Mouse (Mus musculus) forebrain, embryonic 16.5 days (tissue): ENCODE measurements around the gene Lck. TPM values are rescaled to one million over a fixed set of nuclear protein-coding genes. Genes with fewer than 3 reads are reported as not detected.

Experiments used
- ATAC-seq: fragments of 200-750 bp; cut with Nextera tagmentation; 2 replicates; pipeline ENCODE4 v1.8.0; 2017; ENCODE audit warnings: mild to moderate bottlenecking, moderate library complexity
- H3K27ac ChIP-seq: fragments of 300-500 bp; sonication (generic); 2 replicates; pipeline ENCODE4 v1.5.1; 2014; ENCODE audit warnings: low read length, control low read depth
- H3K27me3 ChIP-seq: fragments of 300-500 bp; sonication (generic); replicated peaks from 2 replicates; pipeline ENCODE4 v1.6.1; 2014; ENCODE audit warnings: low read length; ENCODE audit not compliant: control insufficient read depth, insufficient read depth
- H3K36me3 ChIP-seq: fragments of 300-500 bp; sonication (generic); 2 replicates; pipeline ENCODE4 v1.6.1; 2014; ENCODE audit not compliant: control insufficient read depth, insufficient read depth
- H3K4me1 ChIP-seq: fragments of 300-500 bp; sonication (generic); replicated peaks from 2 replicates; pipeline ENCODE4 v1.6.1; 2014; ENCODE audit warnings: low read length; ENCODE audit not compliant: control insufficient read depth, insufficient read depth
- H3K4me2 ChIP-seq: fragments of 300-500 bp; sonication (generic); 2 replicates; pipeline ENCODE4 v1.6.1; 2014; ENCODE audit warnings: mild to moderate bottlenecking, low read length, control low read depth
- H3K4me3 ChIP-seq: fragments of 300-500 bp; sonication (generic); replicated peaks from 2 replicates; pipeline ENCODE4 v1.5.1; 2014; ENCODE audit warnings: mild to moderate bottlenecking, low read length, control low read depth
- H3K9ac ChIP-seq: fragments of 300-500 bp; sonication (generic); replicated peaks from 2 replicates; pipeline ENCODE4 v1.6.1; 2014; ENCODE audit warnings: low read depth, low read length, control low read depth
- H3K9me3 ChIP-seq: fragments of 300-500 bp; sonication (generic); 2 replicates; pipeline ENCODE4 v1.6.1; 2016; ENCODE audit warnings: low read length; ENCODE audit not compliant: control insufficient read depth
- WGBS: fragments of 180-500 bp; shearing (Covaris S2); extraction: QIAGEN DNeasy Blood & Tissue Kit; methylation state at CpG from one replicate; pipeline ENCODE4 v1.1.7; 2014; 5-methylcytosine and 5-hydroxymethylcytosine counted together
- polyA plus RNA-seq: library from polyadenylated mRNA; unstranded; fragments of >200 nt; fragmentation: Nextera tagmentation; extraction: Ambion mirVana; gene quantifications from 2 replicates; pipeline ENCODE4 v1.2.1, GENCODE M21; 2015

Gene Lck
- 7.6 and 11.1 TPM in 2 replicates for polyA plus RNA-seq

GRCm38 (mm10) chr4:129573430-129573829, at the start of gene Lck:
Gene Lck, minus strand, starts transcription at chr4:129573641.
- Histone ChIP-seq H3K4me1 (peaks cover 7% of the 10 kb centered on the region), H3K9me3 (no peaks in the 10 kb centered on the region), H3K27me3 (no peaks in the 10 kb centered on the region), H3K9ac (no peak within 1 kb of the TSS), H3K36me3 (no peaks in the 10 kb centered on the region), H3K27ac (no peak within 1 kb of the TSS), H3K4me3 (no peak within 1 kb of the TSS), H3K4me2 (no peak within 1 kb of the TSS)
- WGBS = 91% methylated on average over 8 of the region's 8 CpGs
- ATAC-seq = no peak

GRCm38 (mm10) chr4:129622803-129623535, 49.5 kb upstream of the Lck start:
- Histone ChIP-seq H3K27ac (peak overlapping the region; percentile 95), H3K4me2 (peak overlapping the region; percentile 79), H3K9me3 (no peaks in the 10 kb centered on the region), H3K9ac (peak overlapping the region; percentile 72), H3K4me3 (peak overlapping the region; percentile 62), H3K27me3 (no peaks in the 10 kb centered on the region), H3K4me1 (peaks cover 45% of the 10 kb centered on the region), H3K36me3 (peaks cover 11% of the 10 kb centered on the region; the same call in 1 of the 2 replicates)
- 20% methylated on average over 8 of the region's 8 CpGs for WGBS
- ATAC-seq = no peak

- no peak for ATAC-seq
- no peaks in the 10 kb centered on the region for H3K27me3 ChIP-seq
- H3K4me2 ChIP-seq = peak overlapping the region; percentile 79
- no peaks in the 10 kb centered on the region for H3K9me3 ChIP-seq
- H3K4me1 ChIP-seq = peaks cover 51% of the 10 kb centered on the region
- WGBS = 79% methylated on average over 11 of the region's 11 CpGs
- H3K27ac ChIP-seq = no peak overlapping the region
- peak overlapping the region; percentile 72 for H3K9ac ChIP-seq
- H3K4me3 ChIP-seq = peak overlapping the region; percentile 62; the same call in 1 of the 2 replicates
- H3K36me3 ChIP-seq = peaks cover 4% of the 10 kb centered on the region; the same call in 1 of the 2 replicates
Measured at GRCm38 (mm10) chr4:129622120-129622802, 48.8 kb upstream of the Lck start.

- no peak overlapping the region for H3K4me2 ChIP-seq
- WGBS = 86% methylated on average over 8 of the region's 8 CpGs
- ATAC-seq = no peak
- H3K4me1 ChIP-seq = peaks cover 51% of the 10 kb centered on the region
- no peaks in the 10 kb centered on the region for H3K27me3 ChIP-seq
- H3K36me3 ChIP-seq = 0 out of 2 replicates have a peak, but pooled peaks cover 2% of the 10 kb centered on the region
- H3K4me3 ChIP-seq = no peak overlapping the region
- no peak overlapping the region for H3K27ac ChIP-seq
- H3K9me3 ChIP-seq = no peaks in the 10 kb centered on the region
- no peak overlapping the region for H3K9ac ChIP-seq
Measured at GRCm38 (mm10) chr4:129621283-129621841, 47.9 kb upstream of the Lck start.

- no peak for ATAC-seq
- no peak overlapping the region for H3K9ac ChIP-seq
- H3K9me3 ChIP-seq = no peaks in the 10 kb centered on the region
- no peaks in the 10 kb centered on the region for H3K27me3 ChIP-seq
- peaks cover 48% of the 10 kb centered on the region for H3K4me1 ChIP-seq
- no peaks in the 10 kb centered on the region for H3K36me3 ChIP-seq
- no peak overlapping the region for H3K4me3 ChIP-seq
- no peak overlapping the region for H3K4me2 ChIP-seq
- H3K27ac ChIP-seq = no peak overlapping the region
- 90% methylated on average over 11 of the region's 11 CpGs for WGBS
Measured at GRCm38 (mm10) chr4:129620419-129621282, 47.2 kb upstream of the Lck start.

- Histone ChIP-seq H3K4me1 (peaks cover 38% of the 10 kb centered on the region), H3K4me3 (peak within 1 kb of the TSS; percentile 74), H3K36me3 (no peaks in the 10 kb centered on the region), H3K27ac (peak within 1 kb of the TSS; percentile 92), H3K9ac (peak within 1 kb of the TSS; percentile 92), H3K4me2 (peak within 1 kb of the TSS; percentile 78), H3K9me3 (no peaks in the 10 kb centered on the region), H3K27me3 (no peaks in the 10 kb centered on the region)
- ATAC-seq = peak; percentile 91
- 5% methylated on average over 43 of the region's 44 CpGs for WGBS
Measured at GRCm38 (mm10) chr4:129618786-129619691, 45.6 kb upstream of the Lck start, which contains the start of gene Iqcc. Gene Iqcc, minus strand, starts transcription at chr4:129619099.

GRCm38 (mm10) chr4:129618031-129618430, 44.6 kb upstream of the Lck start:
- peak overlapping the region; percentile 92 for H3K9ac ChIP-seq
- peak overlapping the region; percentile 78 for H3K4me2 ChIP-seq
- 90% methylated on average over 5 of the region's 5 CpGs for whole genome bisulfite sequencing
- peak overlapping the region; percentile 92; the same call in 1 of the 2 replicates for H3K27ac ChIP-seq
- peaks cover 37% of the 10 kb centered on the region for H3K4me1 ChIP-seq
- H3K4me3 ChIP-seq = peak overlapping the region; percentile 74
- H3K36me3 ChIP-seq = no peaks in the 10 kb centered on the region
- no peak for ATAC-seq
- no peaks in the 10 kb centered on the region for H3K9me3 ChIP-seq
- H3K27me3 ChIP-seq = no peaks in the 10 kb centered on the region

GRCm38 (mm10) chr4:129617121-129617641, 43.7 kb upstream of the Lck start:
- H3K36me3 ChIP-seq = no peaks in the 10 kb centered on the region
- no peak overlapping the region for H3K4me2 ChIP-seq
- peaks cover 28% of the 10 kb centered on the region for H3K4me1 ChIP-seq
- H3K9ac ChIP-seq = no peak overlapping the region
- no peaks in the 10 kb centered on the region for H3K9me3 ChIP-seq
- no peak overlapping the region for H3K27ac ChIP-seq
- 95% methylated on average over 7 of the region's 7 CpGs for WGBS
- ATAC-seq = no peak
- no peaks in the 10 kb centered on the region for H3K27me3 ChIP-seq
- H3K4me3 ChIP-seq = no peak overlapping the region
